Mouse (Mus musculus) stomach, postnatal 0 days (tissue): Measurements from ENCODE around the gene Srrm2.

Experiments
- CTCF ChIP-seq: IDR thresholded peaks from 2 replicates; pipeline ENCODE4 v1.5.1; 2016; ENCODE audit warnings: antibody characterized with exemption, low read depth, mild to moderate bottlenecking, moderate library complexity
- EP300 ChIP-seq: optimal IDR thresholded peaks from 2 replicates; pipeline ENCODE3; 2016; ENCODE audit warnings: antibody characterized with exemption

GRCm38 (mm10) chr17:23748631-23749391 is 41.5 kb upstream of the Srrm2 start:
- TF ChIP-seq CTCF (peak; percentile 87), EP300 (no peak)
